Mouse (Mus musculus) neural tube, embryonic 11.5 days (tissue): ENCODE data around the gene Prrg2. TPM values are rescaled to one million over a fixed set of nuclear protein-coding genes. Genes with fewer than 3 reads are reported as not detected.

Experiments used
- ATAC-seq: fragments of 200-750 bp; cut with Nextera tagmentation; 2 replicates; pipeline ENCODE4 v1.8.0; 2017; ENCODE audit warnings: moderate number of reproducible peaks, mild to moderate bottlenecking, moderate TSS enrichment, moderate library complexity; ENCODE audit not compliant: insufficient read depth, low FRiP score, low TSS enrichment
- DNase-seq: peaks from one replicate; pipeline ENCODE4 v3.0.0-alpha.2; 2015; ENCODE audit warnings: low spot score
- H3K27ac ChIP-seq: fragments of 300-500 bp; sonication (generic); 2 replicates; pipeline ENCODE4 v1.5.1; 2014; ENCODE audit warnings: low read depth, mild to moderate bottlenecking, low read length
- H3K27me3 ChIP-seq: fragments of 300-500 bp; sonication (generic); 2 replicates; pipeline ENCODE4 v1.6.1; 2014; ENCODE audit warnings: mild to moderate bottlenecking, low read length, mixed read lengths; ENCODE audit not compliant: control insufficient read depth, insufficient read depth
- H3K36me3 ChIP-seq: fragments of 300-500 bp; sonication (generic); 2 replicates; pipeline ENCODE4 v1.6.1; 2014; ENCODE audit warnings: mild to moderate bottlenecking, low read length, moderate library complexity, mixed read lengths; ENCODE audit not compliant: control insufficient read depth, insufficient read depth
- H3K4me1 ChIP-seq: fragments of 300-500 bp; sonication (generic); 2 replicates; pipeline ENCODE4 v1.6.1; 2014; ENCODE audit warnings: low read length, mixed read lengths; ENCODE audit not compliant: control insufficient read depth, insufficient read depth
- H3K4me2 ChIP-seq: fragments of 300-500 bp; sonication (generic); 2 replicates; pipeline ENCODE4 v1.6.1; 2014; ENCODE audit warnings: low read depth, mild to moderate bottlenecking, moderate library complexity
- H3K4me3 ChIP-seq: fragments of 300-500 bp; sonication (generic); 2 replicates; pipeline ENCODE4 v1.5.1; 2014; ENCODE audit warnings: low read depth, low read length
- H3K9ac ChIP-seq: fragments of 300-500 bp; sonication (generic); 2 replicates; pipeline ENCODE4 v1.6.1; 2014; ENCODE audit warnings: mild to moderate bottlenecking, low read length
- H3K9me3 ChIP-seq: fragments of 300-500 bp; sonication (generic); 2 replicates; pipeline ENCODE4 v1.6.1; 2016; ENCODE audit warnings: low read length; ENCODE audit not compliant: control insufficient read depth
- WGBS: fragments of 180-500 bp; shearing (Covaris S2); extraction: QIAGEN DNeasy Blood & Tissue Kit; methylation state at CpG from one replicate; pipeline ENCODE4 v1.1.7; 2014; 5-methylcytosine and 5-hydroxymethylcytosine counted together
- polyA plus RNA-seq: library from polyadenylated mRNA; unstranded; fragments of >200 nt; fragmentation: Nextera tagmentation; extraction: Ambion mirVana; gene quantifications from 2 replicates; pipeline ENCODE4 v1.2.1, GENCODE M21; 2014

The Prrg2 gene
- polyA plus RNA-seq, 1 experiment from 2014 or later = 16.2 TPM

DNA sequence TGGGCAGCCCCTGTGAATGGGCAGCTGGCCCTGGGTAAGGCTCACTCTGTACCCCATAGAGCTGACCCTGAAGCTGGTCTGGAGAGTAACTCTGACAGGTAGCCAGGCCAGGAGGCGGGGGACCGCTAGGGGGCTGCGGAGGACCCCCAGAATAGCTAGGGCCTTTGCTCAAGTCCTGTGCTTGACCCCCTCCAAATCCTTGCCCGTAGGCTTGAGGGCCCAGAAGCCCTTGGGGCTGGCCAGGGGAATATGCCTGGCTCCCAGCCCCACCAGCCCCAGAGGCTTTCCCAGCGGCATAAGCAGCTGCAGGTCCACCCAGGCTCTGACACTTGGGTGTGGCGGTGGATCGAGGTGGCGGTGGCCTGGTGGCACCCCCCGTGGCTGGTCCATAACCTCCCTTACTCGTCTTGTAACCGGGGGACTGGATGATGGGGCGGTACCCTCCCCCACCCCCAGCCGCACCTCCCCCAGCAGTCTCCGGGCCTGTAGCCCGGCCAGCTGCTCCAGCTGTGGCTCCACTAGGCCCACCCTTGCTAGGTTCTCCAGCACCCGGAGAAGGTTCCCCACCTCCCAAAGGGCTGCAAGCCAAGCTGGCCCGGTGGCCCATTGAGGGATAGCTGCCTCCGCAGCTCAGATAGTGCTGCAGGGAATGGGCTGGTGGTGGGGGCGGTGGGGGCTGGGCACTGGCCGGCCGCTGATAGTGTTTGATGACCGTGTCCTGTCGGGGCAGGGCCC lies 13.4 kb downstream of the Prrg2 start:
- Histone ChIP-seq H3K9ac (no peak overlapping the region), H3K4me3 (no peak overlapping the region), H3K36me3 (peaks cover 51% of the 10 kb centered on the region), H3K27ac (no peak overlapping the region), H3K27me3 (no peaks in the 10 kb centered on the region), H3K4me1 (peaks cover 12% of the 10 kb centered on the region), H3K9me3 (no peaks in the 10 kb centered on the region), H3K4me2 (no peak overlapping the region)
- ATAC-seq (no peak), DNase-seq (no peak)
- WGBS = 92% methylated on average over 22 of the region's 23 CpGs

DNA sequence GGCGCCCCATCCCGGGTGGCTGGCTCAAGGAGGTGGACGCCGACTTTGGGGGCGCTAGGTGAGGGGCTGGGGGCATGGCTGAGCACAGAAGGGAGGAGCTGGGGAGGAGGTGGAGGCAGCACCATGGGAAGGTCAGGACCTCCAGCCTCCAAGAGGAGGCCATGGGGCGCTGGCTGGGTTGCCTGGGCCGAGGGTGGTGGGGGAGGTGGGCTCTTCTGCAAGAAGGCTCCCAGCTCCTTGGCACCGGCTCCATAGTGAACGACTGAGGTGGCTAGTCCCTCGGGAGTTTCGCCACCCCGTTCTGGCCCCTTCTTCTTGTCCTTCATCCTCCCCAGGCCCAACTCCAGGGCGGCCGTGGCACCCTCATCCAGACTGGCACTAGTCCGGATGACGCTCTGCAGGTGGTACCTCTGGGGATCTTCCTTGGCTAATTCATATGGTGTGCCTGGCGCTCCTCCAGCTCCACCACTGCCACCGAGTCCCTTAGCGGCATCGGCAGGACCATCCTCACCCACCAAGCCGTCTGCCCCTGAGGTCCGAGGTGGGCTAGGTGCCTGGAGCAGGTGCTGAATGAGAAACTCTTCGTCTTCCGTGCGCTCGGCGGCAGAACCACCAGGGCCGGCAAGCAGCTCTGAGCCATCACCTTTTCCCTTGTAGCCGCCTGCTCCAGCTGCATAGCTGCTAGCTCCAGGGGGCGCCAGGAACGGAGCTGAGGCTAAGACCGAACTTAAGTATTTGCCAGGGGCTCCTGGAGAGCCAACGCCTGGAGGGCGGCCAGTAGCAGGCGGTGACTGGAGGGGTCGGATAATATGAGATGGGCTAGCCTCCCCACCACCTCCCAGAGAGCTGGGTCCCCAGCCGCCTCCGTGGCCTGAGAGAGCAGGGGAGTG lies 14.2 kb downstream of the Prrg2 start:
- H3K27ac ChIP-seq = no peak overlapping the region
- H3K9ac ChIP-seq = no peak overlapping the region
- no peak for DNase-seq
- WGBS = 93% methylated on average over 37 of the region's 38 CpGs
- H3K4me3 ChIP-seq = no peak overlapping the region
- H3K4me2 ChIP-seq = no peak overlapping the region
- no peaks in the 10 kb centered on the region for H3K27me3 ChIP-seq
- H3K4me1 ChIP-seq = peaks cover 10% of the 10 kb centered on the region
- ATAC-seq = no peak
- no peaks in the 10 kb centered on the region for H3K9me3 ChIP-seq
- peaks cover 57% of the 10 kb centered on the region for H3K36me3 ChIP-seq

GRCm38 (mm10) chr7:45047491-45047890 lies 15.0 kb downstream of the Prrg2 start:
- peaks cover 59% of the 10 kb centered on the region for H3K36me3 ChIP-seq
- H3K27me3 ChIP-seq = no peaks in the 10 kb centered on the region
- no peak overlapping the region for H3K27ac ChIP-seq
- peaks cover 10% of the 10 kb centered on the region for H3K4me1 ChIP-seq
- no peak overlapping the region for H3K4me2 ChIP-seq
- DNase-seq (no peak), ATAC-seq (no peak)
- H3K9me3 ChIP-seq = no peaks in the 10 kb centered on the region
- no peak overlapping the region for H3K9ac ChIP-seq
- 98% methylated on average over 14 of the region's 14 CpGs for WGBS
- H3K4me3 ChIP-seq = no peak overlapping the region

DNA sequence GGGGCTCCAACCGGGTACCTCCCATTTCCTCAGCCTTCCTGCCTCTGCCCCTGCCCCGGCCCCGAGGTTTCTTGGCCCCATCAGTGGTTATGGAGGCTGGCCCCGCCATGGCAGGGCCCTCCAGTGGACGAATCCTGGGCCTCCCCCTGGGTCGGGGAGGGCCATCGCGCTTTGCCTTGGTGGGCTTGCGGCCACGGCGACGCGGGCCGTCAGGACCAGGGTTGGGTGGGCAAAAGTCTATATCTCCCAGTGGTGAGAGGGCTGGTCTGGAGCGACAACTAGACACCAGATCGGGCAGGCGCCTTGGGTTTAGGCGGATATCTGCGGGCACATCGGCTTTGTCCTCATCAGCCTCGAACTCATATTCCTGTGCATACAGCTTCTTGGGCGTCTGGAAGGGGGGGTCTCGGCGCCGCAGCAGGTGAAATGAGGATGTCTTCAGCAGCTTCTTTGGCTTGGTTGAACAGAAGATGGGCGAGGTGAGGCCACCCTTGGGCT lies 15.6 kb downstream of the Prrg2 start:
- 94% methylated on average over 26 of the region's 26 CpGs for WGBS
- peaks cover 10% of the 10 kb centered on the region for H3K4me1 ChIP-seq
- no peak overlapping the region for H3K4me2 ChIP-seq
- H3K4me3 ChIP-seq = no peak overlapping the region
- H3K9me3 ChIP-seq = no peaks in the 10 kb centered on the region
- H3K27ac ChIP-seq = no peak overlapping the region
- H3K9ac ChIP-seq = no peak overlapping the region
- no peak for DNase-seq
- peaks cover 62% of the 10 kb centered on the region for H3K36me3 ChIP-seq
- H3K27me3 ChIP-seq = no peaks in the 10 kb centered on the region
- no peak for ATAC-seq

DNA sequence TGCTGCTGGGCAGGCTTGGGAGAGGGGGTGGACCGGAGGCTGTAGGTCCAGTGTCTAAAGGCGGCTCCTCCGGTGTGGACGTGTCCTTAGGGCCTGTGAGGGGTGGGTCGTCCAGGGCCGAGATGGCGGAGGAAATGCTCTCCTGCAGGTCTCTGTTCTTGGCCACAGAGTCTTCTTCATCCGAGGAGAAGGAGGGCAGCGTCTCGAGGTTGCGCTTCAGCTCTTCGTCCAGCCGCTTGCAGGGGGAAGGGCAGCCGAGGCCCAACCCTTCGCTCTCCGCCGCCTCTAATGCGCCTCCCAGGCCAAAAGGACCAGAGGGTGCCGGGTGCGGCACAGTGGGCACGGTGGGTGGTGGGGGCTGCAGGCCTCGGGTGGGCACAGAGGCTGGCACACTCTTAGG lies 16.7 kb downstream of the Prrg2 start:
- no peak overlapping the region for H3K27ac ChIP-seq
- H3K4me3 ChIP-seq = no peak overlapping the region
- no peak overlapping the region for H3K4me2 ChIP-seq
- DNase-seq (no peak), ATAC-seq (no peak)
- no peak overlapping the region for H3K9ac ChIP-seq
- WGBS = 97% methylated on average over 22 of the region's 22 CpGs
- no peaks in the 10 kb centered on the region for H3K27me3 ChIP-seq
- 0 out of 2 replicates have a peak, but pooled peaks cover 3% of the 10 kb centered on the region for H3K4me1 ChIP-seq
- H3K9me3 ChIP-seq = no peaks in the 10 kb centered on the region
- peaks cover 69% of the 10 kb centered on the region for H3K36me3 ChIP-seq

GRCm38 (mm10) chr7:45043307-45043706 lies 19.2 kb downstream of the Prrg2 start:
- ATAC-seq = no peak
- WGBS = 95% methylated on average over 14 of the region's 14 CpGs

DNA sequence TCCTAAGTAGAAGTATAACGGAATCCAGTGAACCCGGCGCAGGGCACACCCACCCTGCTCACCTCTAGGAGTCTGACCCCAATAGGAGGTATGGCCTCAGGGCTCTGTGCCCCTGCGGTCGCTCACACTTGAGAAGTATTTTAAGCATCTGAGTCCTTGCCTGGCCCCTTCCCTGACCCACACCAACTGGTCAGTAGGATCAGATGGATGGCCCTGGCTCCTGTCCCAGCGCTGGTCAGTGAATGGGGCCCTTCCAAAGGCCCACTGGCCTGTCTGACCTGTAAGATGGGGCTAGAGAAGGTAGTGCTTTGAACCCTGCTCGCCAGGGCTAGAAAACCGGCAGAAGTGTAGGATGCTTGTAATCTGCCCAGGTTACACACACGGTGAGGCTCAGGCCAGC lies 21.6 kb downstream of the Prrg2 start:
- H3K9me3 ChIP-seq = no peaks in the 10 kb centered on the region
- H3K4me1 ChIP-seq = no peaks in the 10 kb centered on the region
- DNase-seq (no peak), ATAC-seq (no peak)
- no peak overlapping the region for H3K9ac ChIP-seq
- WGBS = 98% methylated on average over 9 of the region's 9 CpGs
- H3K4me3 ChIP-seq = no peak overlapping the region
- no peak overlapping the region for H3K27ac ChIP-seq
- H3K27me3 ChIP-seq = no peaks in the 10 kb centered on the region
- no peak overlapping the region for H3K4me2 ChIP-seq
- peaks cover 49% of the 10 kb centered on the region for H3K36me3 ChIP-seq

More at GRCm38 (mm10) chr7:45043307-45043706, 19.2 kb downstream of the Prrg2 start:
- no peaks in the 10 kb centered on the region for H3K4me1 ChIP-seq
- no peak overlapping the region for H3K27ac ChIP-seq
- H3K36me3 ChIP-seq = peaks cover 63% of the 10 kb centered on the region
- H3K4me3 ChIP-seq = no peak overlapping the region
- no peaks in the 10 kb centered on the region for H3K9me3 ChIP-seq
- DNase-seq = no peak
- H3K27me3 ChIP-seq = no peaks in the 10 kb centered on the region
- H3K4me2 ChIP-seq = no peak overlapping the region
- H3K9ac ChIP-seq = no peak overlapping the region

DNA sequence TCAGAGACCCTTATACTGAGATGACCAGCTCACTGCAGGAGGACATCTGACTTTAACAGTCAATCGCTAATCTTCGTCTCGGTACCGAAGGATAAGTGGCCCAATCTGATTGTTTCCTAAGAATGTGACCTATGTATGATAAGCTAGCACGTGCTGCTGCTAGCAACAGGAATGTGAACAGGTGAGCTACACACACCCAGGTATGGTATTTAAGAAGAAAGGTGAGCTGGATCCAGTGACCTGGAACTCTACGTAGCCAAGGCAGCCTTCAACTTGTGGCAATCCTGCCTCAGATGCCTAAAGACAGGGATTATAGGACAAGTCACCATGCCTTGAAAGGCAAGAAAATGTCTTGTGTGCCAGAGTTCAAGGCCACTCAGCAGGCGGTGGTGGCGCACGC lies 24.1 kb downstream of the Prrg2 start:
- no peak for DNase-seq
- H3K9me3 ChIP-seq = no peaks in the 10 kb centered on the region
- H3K27me3 ChIP-seq = no peaks in the 10 kb centered on the region
- H3K4me1 ChIP-seq = no peaks in the 10 kb centered on the region
- H3K4me2 ChIP-seq = no peak overlapping the region
- WGBS = 95% methylated on average over 9 of the region's 9 CpGs
- H3K27ac ChIP-seq = no peak overlapping the region
- no peak for ATAC-seq
- no peak overlapping the region for H3K9ac ChIP-seq
- H3K4me3 ChIP-seq = no peak overlapping the region
- H3K36me3 ChIP-seq = peaks cover 51% of the 10 kb centered on the region
